Mouse (Mus musculus) embryonic facial prominence, embryonic 12.5 days (tissue): ENCODE data around the gene Catsper2. TPM values are rescaled to one million over a fixed set of nuclear protein-coding genes. Genes with fewer than 3 reads are reported as not detected.

Experiments
- ATAC-seq: fragments of 200-750 bp; cut with Nextera tagmentation; 2 replicates; pipeline ENCODE4 v1.8.0; 2017; ENCODE audit not compliant: insufficient number of reproducible peaks, insufficient read depth, low FRiP score, low TSS enrichment
- H3K27ac ChIP-seq: fragments of 300-500 bp; sonication (generic); 2 replicates; pipeline ENCODE4 v1.5.1; 2016; ENCODE audit warnings: mild to moderate bottlenecking
- H3K27me3 ChIP-seq: fragments of 300-500 bp; sonication (generic); 2 replicates; pipeline ENCODE4 v1.6.1; 2016; ENCODE audit warnings: mild to moderate bottlenecking, moderate library complexity
- H3K36me3 ChIP-seq: fragments of 300-500 bp; sonication (generic); 2 replicates; pipeline ENCODE4 v1.6.1; 2016; ENCODE audit warnings: mild to moderate bottlenecking
- H3K4me1 ChIP-seq: fragments of 300-500 bp; sonication (generic); 2 replicates; pipeline ENCODE4 v1.6.1; 2016
- H3K4me2 ChIP-seq: fragments of 300-500 bp; sonication (generic); replicated peaks from 2 replicates; pipeline ENCODE4 v1.6.1; 2016; ENCODE audit warnings: mild to moderate bottlenecking, moderate library complexity
- H3K4me3 ChIP-seq: fragments of 300-500 bp; sonication (generic); 2 replicates; pipeline ENCODE4 v1.5.1; 2016; ENCODE audit warnings: mild to moderate bottlenecking
- H3K9ac ChIP-seq: fragments of 300-500 bp; sonication (generic); 2 replicates; pipeline ENCODE4 v1.6.1; 2016; ENCODE audit warnings: mild to moderate bottlenecking, moderate library complexity
- H3K9me3 ChIP-seq: fragments of 300-500 bp; sonication (generic); 2 replicates; pipeline ENCODE4 v1.6.1; 2016; ENCODE audit warnings: mild to moderate bottlenecking, moderate library complexity
- WGBS: fragments of 180-500 bp; shearing (Covaris S2); methylation state at CpG from one replicate; pipeline ENCODE4 v1.1.7; 2016; 5-methylcytosine and 5-hydroxymethylcytosine counted together
- polyA plus RNA-seq: library from polyadenylated mRNA; unstranded; fragments of >200 nt; fragmentation: Nextera tagmentation; extraction: Ambion mirVana; gene quantifications from 2 replicates; pipeline ENCODE4 v1.2.1, GENCODE M21; 2016

Catsper2 gene
- polyA plus RNA-seq: 2.1 and 4.2 TPM in 2 replicates

DNA sequence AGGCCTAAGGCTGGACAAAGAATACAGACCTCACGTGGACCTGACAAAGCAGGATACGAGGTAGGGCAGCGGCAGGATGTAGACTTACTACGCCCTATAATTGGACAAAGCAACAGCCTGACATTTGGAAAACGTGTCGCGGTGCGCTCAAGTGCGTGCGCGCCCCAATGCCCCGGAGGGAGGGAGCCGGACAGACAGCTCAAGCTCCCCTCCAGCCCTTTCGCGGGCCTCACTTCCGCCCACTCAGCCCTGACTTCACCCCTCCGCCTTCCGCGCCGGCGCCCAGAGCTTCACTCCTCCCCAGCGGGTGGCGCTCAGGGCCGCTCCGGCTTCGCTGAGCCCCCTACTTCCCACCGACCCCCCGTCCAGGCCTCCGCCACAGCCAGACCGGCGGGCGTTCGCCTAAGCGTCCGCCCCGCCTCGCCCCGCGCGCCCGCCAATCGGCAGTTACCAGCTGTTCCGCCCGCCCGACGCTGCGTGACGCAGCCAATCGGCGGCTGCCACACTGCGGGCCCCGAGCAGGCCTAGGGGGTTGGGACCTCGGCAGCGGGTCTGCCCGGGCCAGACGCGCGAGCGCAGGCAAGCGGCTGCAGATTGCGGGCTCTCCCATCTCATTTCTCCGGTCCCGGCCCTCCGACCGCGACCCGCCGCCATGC is at the start of gene Catsper2, which contains the start of gene Pdia3:
Gene Catsper2, minus strand, starts transcription at position 406 of the 656 bp plus-strand sequence.
Gene Pdia3, plus strand, starts transcription at position 389 of the 656 bp plus-strand sequence.
- peak within 1 kb of the TSS; percentile 97 for H3K4me3 ChIP-seq
- peak within 1 kb of the TSS; percentile 75 for H3K4me2 ChIP-seq
- H3K36me3 ChIP-seq: peaks cover 18% of the 10 kb centered on the region
- peak; percentile 100 for ATAC-seq
- H3K9me3 ChIP-seq: no peaks in the 10 kb centered on the region
- H3K9ac ChIP-seq: peak within 1 kb of the TSS; percentile 99
- peaks cover 20% of the 10 kb centered on the region for H3K4me1 ChIP-seq
- peak within 1 kb of the TSS; percentile 98 for H3K27ac ChIP-seq
- WGBS: under 1% methylated on average over 64 of the region's 68 CpGs
- H3K27me3 ChIP-seq: no peaks in the 10 kb centered on the region

DNA sequence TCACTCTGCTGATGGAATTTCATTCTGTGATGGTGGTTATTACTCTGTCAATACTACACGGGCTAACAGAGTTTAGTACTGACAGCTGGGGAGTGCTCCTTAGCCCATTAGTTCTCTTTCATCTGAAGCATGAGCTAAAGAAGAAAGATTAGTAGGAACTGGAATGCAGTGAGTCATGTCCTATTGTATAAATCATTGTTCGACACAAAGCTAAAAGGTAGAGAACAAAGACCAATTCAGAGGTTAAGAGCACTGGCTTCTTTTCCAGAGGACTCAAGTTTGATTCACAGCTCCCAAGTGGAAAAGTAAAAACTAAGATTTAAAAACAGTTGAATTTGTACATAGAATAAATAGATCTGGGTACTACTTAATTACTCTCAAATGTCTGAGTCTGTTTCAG is 46.5 kb upstream of the Catsper2 start:
- 78% methylated on average over 2 of the region's 2 CpGs for WGBS
- no peak for ATAC-seq
- no peaks in the 10 kb centered on the region for H3K27me3 ChIP-seq
- H3K4me1 ChIP-seq: peaks cover 10% of the 10 kb centered on the region; the same call in 1 of the 2 replicates
- H3K9ac ChIP-seq: no peak overlapping the region
- H3K9me3 ChIP-seq: no peaks in the 10 kb centered on the region
- no peak overlapping the region for H3K4me2 ChIP-seq
- H3K4me3 ChIP-seq: no peak overlapping the region
- no peak overlapping the region for H3K27ac ChIP-seq
- H3K36me3 ChIP-seq: peaks cover 14% of the 10 kb centered on the region

DNA sequence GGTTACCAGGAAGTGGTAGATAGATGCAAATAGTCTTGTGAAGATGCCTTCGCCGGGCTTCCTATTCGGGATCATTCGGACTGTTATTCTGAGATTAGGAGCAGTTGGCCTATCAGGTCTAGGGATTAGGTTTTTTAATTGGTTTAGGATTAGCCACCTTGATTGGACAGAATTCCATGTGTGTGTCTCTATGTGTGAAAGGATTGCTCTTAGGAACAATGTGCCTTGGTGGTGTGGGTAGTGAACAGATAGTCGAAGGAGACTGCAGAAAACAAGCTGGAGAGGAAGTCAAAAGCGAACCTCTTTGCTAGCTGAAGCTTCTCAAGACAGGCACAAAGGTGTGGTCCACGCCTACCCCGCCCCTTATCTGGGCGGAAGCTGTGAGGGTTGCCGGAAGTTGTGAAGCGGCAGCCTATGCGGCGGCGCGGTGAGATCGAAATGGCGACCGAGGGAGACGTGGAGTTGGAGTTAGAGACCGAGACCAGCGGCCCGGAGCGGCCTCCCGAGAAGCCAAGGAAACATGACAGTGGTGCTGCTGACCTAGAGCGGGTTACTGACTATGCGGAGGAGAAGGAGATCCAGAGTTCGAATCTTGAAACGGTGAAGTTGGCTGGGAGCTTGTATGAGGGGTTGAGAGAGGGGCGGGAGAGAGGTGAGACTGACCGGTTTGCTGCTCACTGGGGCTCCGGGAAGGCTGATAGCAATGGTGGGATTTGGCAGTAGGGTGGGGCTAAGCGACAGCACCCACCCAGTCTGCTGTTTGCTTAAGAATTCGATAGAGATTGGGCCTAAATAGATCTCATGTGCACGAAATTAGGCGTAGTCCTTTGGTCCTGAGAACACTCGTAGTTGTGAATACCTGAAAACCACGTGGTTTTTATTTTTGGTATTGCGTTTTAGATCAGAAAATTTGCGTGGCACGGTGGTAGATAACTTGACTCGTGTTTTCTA is 43.4 kb upstream of the Catsper2 start, which contains the start of gene Serinc4:
Gene Serinc4, minus strand, starts transcription at position 90 of the 951 bp plus-strand sequence.
- H3K9me3 ChIP-seq: no peaks in the 10 kb centered on the region
- peaks cover 15% of the 10 kb centered on the region; the same call in 1 of the 2 replicates for H3K4me1 ChIP-seq
- peak within 1 kb of the TSS; percentile 75 for H3K4me3 ChIP-seq
- H3K9ac ChIP-seq: peak within 1 kb of the TSS; percentile 71
- H3K36me3 ChIP-seq: peaks cover 36% of the 10 kb centered on the region
- no peaks in the 10 kb centered on the region for H3K27me3 ChIP-seq
- 4% methylated on average over 41 of the region's 41 CpGs for WGBS
- H3K27ac ChIP-seq: peak within 1 kb of the TSS; percentile 74
- H3K4me2 ChIP-seq: peak within 1 kb of the TSS; percentile 51
- peak; percentile 82; the same call in 1 of the 2 replicates for ATAC-seq

DNA sequence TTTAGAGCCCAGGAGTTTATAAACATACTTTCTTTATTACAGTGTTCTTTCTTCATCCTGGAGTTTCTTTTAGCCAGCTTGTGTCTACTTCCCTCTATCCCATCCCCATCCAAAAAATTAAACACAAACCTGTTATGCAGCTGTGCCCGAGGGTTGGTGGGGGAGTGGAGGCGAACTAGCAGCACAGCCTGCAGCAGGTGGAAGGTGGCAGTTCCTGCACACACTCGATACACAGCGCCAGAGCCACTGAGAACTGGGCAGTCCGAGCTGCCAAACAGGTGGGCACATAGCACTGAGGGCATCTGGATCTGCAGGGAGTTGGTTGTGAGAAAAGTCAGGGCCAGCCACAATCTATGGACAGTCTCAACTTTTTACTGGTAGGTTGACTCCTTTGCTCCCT is 41.9 kb upstream of the Catsper2 start:
- WGBS: 85% methylated on average over 5 of the region's 5 CpGs
- H3K9me3 ChIP-seq: no peaks in the 10 kb centered on the region
- H3K27me3 ChIP-seq: no peaks in the 10 kb centered on the region
- no peak overlapping the region for H3K9ac ChIP-seq
- no peak overlapping the region for H3K4me3 ChIP-seq
- no peak overlapping the region for H3K27ac ChIP-seq
- ATAC-seq: no peak
- H3K4me1 ChIP-seq: peaks cover 24% of the 10 kb centered on the region
- peaks cover 38% of the 10 kb centered on the region for H3K36me3 ChIP-seq
- no peak overlapping the region for H3K4me2 ChIP-seq

DNA sequence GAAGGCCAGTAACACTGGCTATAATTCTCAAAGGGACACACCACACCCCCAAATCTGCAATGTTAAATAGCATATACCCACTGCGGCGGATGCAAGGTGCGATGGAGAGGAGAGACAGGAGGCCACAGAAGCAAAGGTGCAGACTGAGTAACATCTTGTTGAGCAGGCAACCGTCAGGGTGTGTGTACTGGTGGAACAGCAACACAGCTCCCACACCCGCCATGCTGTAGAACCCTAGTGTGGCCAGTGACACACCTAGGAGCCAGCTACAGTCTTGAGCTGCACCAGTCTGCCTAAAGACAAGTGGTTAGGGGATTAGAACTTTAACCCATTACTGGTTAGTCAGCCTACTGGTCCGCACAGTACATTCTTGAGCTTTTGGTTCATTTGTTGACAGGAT is 40.3 kb upstream of the Catsper2 start:
- Histone ChIP-seq H3K27me3 (no peaks in the 10 kb centered on the region), H3K27ac (no peak overlapping the region), H3K9me3 (no peaks in the 10 kb centered on the region), H3K4me3 (no peak overlapping the region), H3K9ac (no peak overlapping the region), H3K4me1 (peaks cover 29% of the 10 kb centered on the region), H3K4me2 (no peak overlapping the region), H3K36me3 (peaks cover 27% of the 10 kb centered on the region)
- WGBS: 88% methylated on average over 6 of the region's 6 CpGs
- ATAC-seq: no peak

DNA sequence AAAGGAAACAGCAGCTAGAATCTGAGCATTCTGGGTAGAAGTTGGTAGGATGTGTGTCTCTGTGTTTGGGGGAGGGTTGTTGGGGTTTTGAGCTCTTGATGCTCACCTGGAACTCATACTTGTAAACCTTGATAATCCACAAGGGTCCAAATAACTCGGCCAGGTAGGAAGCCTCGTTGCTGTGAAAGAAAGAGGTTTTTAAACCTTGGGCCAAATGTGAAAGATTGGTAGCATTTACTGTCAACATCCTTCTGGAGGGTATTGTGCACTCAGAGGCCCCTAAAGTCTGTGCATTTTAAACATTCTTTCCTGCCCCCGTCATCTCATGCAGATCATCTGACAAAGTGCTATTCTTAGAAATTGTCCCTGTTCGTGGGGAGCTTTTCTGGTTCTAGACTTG is 39.4 kb upstream of the Catsper2 start, which contains the start of gene Hypk:
Gene Hypk, plus strand, starts transcription at position 301 of the 400 bp plus-strand sequence.
- H3K4me2 ChIP-seq: no peak within 1 kb of the TSS
- H3K4me1 ChIP-seq: peaks cover 29% of the 10 kb centered on the region
- no peaks in the 10 kb centered on the region for H3K9me3 ChIP-seq
- H3K36me3 ChIP-seq: peaks cover 24% of the 10 kb centered on the region
- H3K27me3 ChIP-seq: no peaks in the 10 kb centered on the region
- H3K9ac ChIP-seq: no peak within 1 kb of the TSS
- WGBS: 79% methylated on average over 4 of the region's 4 CpGs
- no peak within 1 kb of the TSS for H3K4me3 ChIP-seq
- ATAC-seq: no peak
- no peak within 1 kb of the TSS for H3K27ac ChIP-seq

DNA sequence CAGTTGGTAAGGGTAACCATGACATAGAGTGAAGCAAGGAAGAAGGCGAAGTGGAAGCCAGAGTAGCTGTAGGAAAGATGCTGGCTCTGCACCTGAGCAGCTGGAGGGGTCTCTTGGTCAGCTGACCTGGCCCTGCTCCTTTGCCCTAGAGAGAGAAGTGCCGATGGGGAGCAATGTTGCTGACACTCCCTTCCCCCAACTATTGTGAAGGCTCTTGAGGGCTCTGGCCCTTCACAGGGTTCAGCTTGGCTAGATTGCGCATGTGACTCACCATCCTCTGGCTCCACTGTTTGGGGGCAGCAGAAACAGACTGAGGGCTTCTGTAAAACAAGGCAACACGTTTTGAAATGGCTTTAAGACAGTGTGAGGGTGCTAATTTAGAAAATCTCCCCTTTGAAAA is 38.8 kb upstream of the Catsper2 start:
- Histone ChIP-seq H3K9me3 (no peaks in the 10 kb centered on the region), H3K4me3 (no peak overlapping the region), H3K4me1 (peaks cover 28% of the 10 kb centered on the region), H3K9ac (no peak overlapping the region), H3K36me3 (peaks cover 24% of the 10 kb centered on the region), H3K27ac (no peak overlapping the region), H3K27me3 (no peaks in the 10 kb centered on the region), H3K4me2 (no peak overlapping the region)
- 88% methylated on average over 4 of the region's 4 CpGs for WGBS
- ATAC-seq: no peak

DNA sequence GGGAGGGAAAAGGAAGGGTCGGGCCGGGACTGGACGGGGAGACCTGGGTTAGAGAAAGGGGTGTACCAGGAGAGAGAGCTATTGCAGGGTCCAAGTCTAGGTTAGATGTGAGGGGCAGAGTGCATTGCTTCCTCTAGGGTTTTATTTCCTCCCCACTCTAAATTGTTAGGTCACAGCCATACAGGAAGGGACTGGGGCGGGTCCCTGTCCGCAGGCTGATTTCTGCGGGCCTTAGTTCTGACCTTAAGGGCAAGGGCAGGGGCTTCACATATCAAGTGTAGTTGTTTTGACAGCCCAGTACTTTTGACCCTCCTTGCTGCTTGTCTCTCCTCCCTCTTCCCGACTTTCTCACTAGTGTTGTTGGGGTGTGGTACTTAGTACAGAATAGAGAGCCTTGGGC is 36.5 kb upstream of the Catsper2 start:
- Histone ChIP-seq H3K27me3 (no peaks in the 10 kb centered on the region), H3K4me3 (peak overlapping the region; percentile 99), H3K9ac (peak overlapping the region; percentile 97), H3K27ac (peak overlapping the region; percentile 97), H3K4me2 (peak overlapping the region; percentile 96), H3K36me3 (peaks cover 24% of the 10 kb centered on the region), H3K4me1 (peaks cover 22% of the 10 kb centered on the region), H3K9me3 (no peaks in the 10 kb centered on the region)
- WGBS: 3% methylated on average over 7 of the region's 7 CpGs
- 0 out of 2 replicates have a peak, but pooled peaks have one; percentile 4 for ATAC-seq

DNA sequence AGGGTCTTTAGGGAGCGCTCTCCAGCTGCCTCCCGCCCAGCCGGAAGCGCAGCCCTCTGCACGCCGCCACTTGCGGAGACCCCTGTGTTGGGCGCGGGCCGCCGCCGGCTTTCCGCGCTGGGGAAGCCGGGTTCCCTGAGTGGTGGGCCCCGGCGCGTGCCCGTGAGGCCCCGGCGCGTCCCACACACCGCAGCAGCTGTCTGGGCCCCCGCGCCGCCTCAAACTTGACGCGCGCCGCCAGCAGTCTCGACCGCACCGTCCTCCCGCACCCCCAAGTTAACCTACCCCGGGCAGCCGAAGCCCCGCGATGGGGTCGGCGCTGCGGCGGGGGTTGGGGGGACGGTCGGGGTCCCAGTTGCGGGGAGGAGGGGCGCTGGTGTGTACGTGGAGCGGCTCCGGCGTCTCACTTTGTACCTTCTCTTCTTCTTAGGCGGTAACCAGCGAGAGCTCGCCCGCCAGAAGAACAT is 36.0 kb upstream of the Catsper2 start:
- Histone ChIP-seq H3K4me1 (peaks cover 22% of the 10 kb centered on the region), H3K27ac (peak overlapping the region; percentile 97), H3K36me3 (peaks cover 24% of the 10 kb centered on the region), H3K9me3 (no peaks in the 10 kb centered on the region), H3K9ac (peak overlapping the region; percentile 97), H3K4me3 (peak overlapping the region; percentile 99), H3K27me3 (no peaks in the 10 kb centered on the region), H3K4me2 (peak overlapping the region; percentile 96)
- peak; percentile 72 for ATAC-seq
- under 1% methylated on average over 54 of the region's 54 CpGs for WGBS

DNA sequence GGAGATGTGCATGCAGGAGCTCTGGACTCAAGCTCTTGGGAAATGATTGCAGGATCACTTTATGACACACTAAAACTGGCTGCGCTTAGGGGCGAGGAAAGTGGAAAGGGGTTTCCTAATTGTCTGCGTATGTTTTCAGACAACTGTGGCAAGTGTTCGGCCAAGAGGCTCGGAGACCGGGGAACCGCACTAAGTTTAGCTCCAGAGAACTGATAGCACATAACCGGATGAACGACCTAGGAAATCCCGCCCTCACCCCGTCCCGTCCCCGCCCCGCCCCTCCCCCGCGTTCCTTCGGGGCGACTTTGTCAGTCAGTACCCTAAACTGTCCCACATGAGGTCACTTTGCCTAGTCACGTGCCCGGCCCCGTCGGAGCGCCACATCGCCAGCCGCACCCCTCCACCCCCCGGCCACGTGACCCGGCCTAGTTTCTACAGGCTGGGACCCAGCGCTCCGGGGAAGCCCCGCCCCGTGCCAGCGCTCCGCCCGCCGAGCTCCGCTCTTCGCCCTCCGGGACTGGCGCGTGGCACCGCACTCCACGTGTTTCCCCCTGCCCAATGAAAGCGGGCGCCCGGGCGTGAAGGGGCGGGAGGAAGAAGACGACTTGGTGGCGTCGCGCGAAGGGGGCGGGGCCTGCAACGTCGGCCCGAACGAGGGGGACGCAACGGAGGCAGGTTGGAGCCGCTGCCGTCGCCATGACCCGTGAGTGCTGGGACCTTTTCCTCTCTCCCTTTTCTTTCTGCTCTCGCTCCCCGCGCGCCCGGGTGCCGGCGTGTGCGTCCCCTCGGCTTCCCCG is 35.3 kb upstream of the Catsper2 start, which contains the start of gene Serf2:
Gene Serf2, plus strand, starts transcription at position 457 of the 797 bp plus-strand sequence.
- Histone ChIP-seq H3K36me3 (peaks cover 21% of the 10 kb centered on the region), H3K4me2 (peak within 1 kb of the TSS; percentile 96), H3K27me3 (no peaks in the 10 kb centered on the region), H3K4me1 (peaks cover 22% of the 10 kb centered on the region), H3K27ac (peak within 1 kb of the TSS; percentile 97), H3K9me3 (no peaks in the 10 kb centered on the region), H3K9ac (peak within 1 kb of the TSS; percentile 97), H3K4me3 (peak within 1 kb of the TSS; percentile 99)
- peak; percentile 97 for ATAC-seq
- under 1% methylated on average over 67 of the region's 74 CpGs for whole genome bisulfite sequencing

DNA sequence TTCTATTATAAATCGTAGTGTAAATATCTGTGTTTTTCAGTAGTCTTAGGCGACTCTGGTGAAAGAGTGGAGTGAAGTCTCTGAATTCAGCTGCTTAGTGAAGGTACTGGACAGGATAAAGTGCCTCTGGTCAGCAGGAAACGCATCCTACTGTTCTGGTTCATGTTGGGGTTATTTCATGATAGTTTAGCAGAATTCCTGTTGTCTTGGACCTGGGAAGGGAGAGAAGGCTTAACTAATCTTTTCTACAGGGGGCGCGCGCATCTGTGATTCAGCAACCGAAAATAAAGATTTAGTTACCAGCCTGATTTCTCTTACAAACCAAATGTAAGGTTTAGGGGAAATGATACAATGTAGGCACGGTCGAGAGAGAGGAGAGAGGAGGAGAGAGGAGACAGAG is 34.5 kb upstream of the Catsper2 start:
- H3K27me3 ChIP-seq: no peaks in the 10 kb centered on the region
- peak overlapping the region; percentile 96 for H3K4me2 ChIP-seq
- H3K4me3 ChIP-seq: peak overlapping the region; percentile 99
- H3K27ac ChIP-seq: peak overlapping the region; percentile 97
- peak overlapping the region; percentile 44 for H3K9ac ChIP-seq
- WGBS: 16% methylated on average over 9 of the region's 9 CpGs
- H3K36me3 ChIP-seq: peaks cover 14% of the 10 kb centered on the region
- H3K9me3 ChIP-seq: no peaks in the 10 kb centered on the region
- ATAC-seq: no peak
- peaks cover 23% of the 10 kb centered on the region for H3K4me1 ChIP-seq
